Mouse (Mus musculus): Measurements from ENCODE around the gene Rab3b. TPM values are rescaled to one million over a fixed set of nuclear protein-coding genes. Genes with fewer than 3 reads are reported as not detected.

Rab3b gene
- polyA plus RNA-seq, 1 experiment = 1.7 TPM

DNA sequence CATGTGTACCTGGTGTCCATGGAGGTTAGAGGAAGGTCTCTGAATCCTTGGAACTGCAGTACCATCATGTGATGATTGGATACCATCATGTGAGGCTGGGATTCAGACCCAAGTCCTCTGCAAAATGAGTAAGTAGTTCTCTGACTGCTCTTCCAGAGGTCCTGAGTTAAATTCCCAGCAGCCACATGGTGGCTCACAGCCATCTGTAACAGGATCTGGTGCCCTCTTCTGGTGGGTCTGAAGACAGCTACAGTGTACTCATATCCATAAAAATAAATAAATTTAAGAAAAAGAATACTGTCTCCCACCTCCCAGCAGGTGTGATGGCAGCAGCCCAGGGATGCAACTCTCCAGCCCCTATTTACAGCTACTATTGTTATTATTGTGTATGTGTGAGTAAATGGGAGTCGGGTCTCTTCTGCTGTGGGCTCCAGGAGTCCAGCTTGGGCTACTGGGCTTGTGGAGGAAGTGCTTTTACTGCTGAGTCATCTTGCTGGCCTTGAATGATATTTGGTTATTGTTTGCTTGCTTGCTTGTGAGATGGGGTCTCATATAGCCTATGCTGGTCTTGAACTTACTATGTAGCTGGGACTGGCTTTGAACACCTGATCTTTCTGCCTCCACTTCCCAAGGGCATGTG is 108.1 kb downstream of the Rab3b start:
- TF ChIP-seq POLR2A (IDR thresholded peaks at IDR 0.05; ENCODE audit: control insufficient read depth, extremely low read depth, insufficient read depth, low read length, poor library complexity) = no peak
- no peak for TF ChIP-seq CTCF (IDR thresholded peaks at IDR 0.05; ENCODE audit: borderline replicate concordance, control insufficient read depth, extremely low read depth, insufficient read depth, low read length, poor library complexity)
- H3K4me1 ChIP-seq (replicated peaks; ENCODE audit: control insufficient read depth, insufficient read depth, low read length) = peaks cover 2% of the 10 kb centered on the region
- no peak overlapping the region for H3K4me3 ChIP-seq (ENCODE audit: control insufficient read depth, insufficient read depth, low read length)
- no peaks in the 10 kb centered on the region for H3K27me3 ChIP-seq (ENCODE audit: control insufficient read depth, insufficient read depth, low read length)
- 61% methylated on average over 1 of the region's 1 CpGs for WGBS
- no peaks in the 10 kb centered on the region for H3K36me3 ChIP-seq (ENCODE audit: control insufficient read depth, insufficient read depth, low read length)
- H3K27ac ChIP-seq (ENCODE audit: control insufficient read depth, insufficient read depth, low read length) = no peak overlapping the region
- DNase-seq = no peak

DNA sequence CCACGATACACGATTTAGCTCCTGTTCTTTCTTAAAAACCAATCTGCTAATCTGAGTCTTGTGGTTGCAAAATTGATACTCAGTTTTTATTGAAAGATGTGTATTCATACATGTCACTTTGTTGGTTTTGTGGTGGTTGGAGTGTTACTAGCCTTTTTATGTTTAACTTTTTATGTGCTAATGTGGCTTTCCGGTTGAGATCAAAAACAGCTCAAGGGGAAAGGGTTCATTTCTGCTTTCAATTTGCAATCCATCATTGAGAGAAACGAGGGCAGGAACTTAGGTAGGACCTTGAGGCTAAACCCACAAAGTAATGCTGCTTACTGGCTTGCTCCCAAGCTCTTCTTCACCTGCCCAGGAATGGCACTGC is 108.6 kb downstream of the Rab3b start:
- H3K27me3 ChIP-seq (ENCODE audit: control insufficient read depth, insufficient read depth, low read length) = no peaks in the 10 kb centered on the region
- no peaks in the 10 kb centered on the region for H3K36me3 ChIP-seq (ENCODE audit: control insufficient read depth, insufficient read depth, low read length)
- 3% methylated on average over 4 of the region's 4 CpGs for WGBS
- peaks cover 2% of the 10 kb centered on the region for H3K4me1 ChIP-seq (replicated peaks; ENCODE audit: control insufficient read depth, insufficient read depth, low read length)
- TF ChIP-seq POLR2A (IDR thresholded peaks at IDR 0.05; ENCODE audit: control insufficient read depth, extremely low read depth, insufficient read depth, low read length, poor library complexity) (no peak), CTCF (IDR thresholded peaks at IDR 0.05; ENCODE audit: borderline replicate concordance, control insufficient read depth, extremely low read depth, insufficient read depth, low read length, poor library complexity) (no peak)
- no peak overlapping the region for H3K4me3 ChIP-seq (ENCODE audit: control insufficient read depth, insufficient read depth, low read length)
- no peak overlapping the region for H3K27ac ChIP-seq (ENCODE audit: control insufficient read depth, insufficient read depth, low read length)
- DNase-seq = no peak

DNA sequence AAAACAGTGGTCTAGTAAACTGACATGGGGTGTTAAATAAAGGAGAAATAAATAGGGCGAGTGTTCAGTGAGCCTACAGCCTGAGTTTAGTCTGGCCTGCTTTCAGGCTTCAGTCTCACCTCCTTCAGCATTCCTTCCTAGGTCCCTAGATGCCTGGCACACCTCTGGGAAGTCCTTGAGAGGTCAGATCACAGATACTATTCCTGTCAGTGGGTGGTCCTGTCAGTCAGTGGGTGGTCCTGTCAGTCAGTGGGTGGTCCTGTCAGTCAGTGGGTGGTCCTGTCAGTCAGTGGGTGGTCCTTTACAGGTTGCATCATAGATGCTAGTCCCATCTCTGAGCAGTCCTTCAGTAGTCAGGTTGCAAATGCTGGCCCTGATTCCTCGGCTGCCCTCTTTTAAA is 110.6 kb downstream of the Rab3b start:
- Histone ChIP-seq H3K27ac (ENCODE audit: control insufficient read depth, insufficient read depth, low read length) (no peak overlapping the region), H3K27me3 (ENCODE audit: control insufficient read depth, insufficient read depth, low read length) (no peaks in the 10 kb centered on the region), H3K36me3 (ENCODE audit: control insufficient read depth, insufficient read depth, low read length) (no peaks in the 10 kb centered on the region), H3K4me1 (replicated peaks; ENCODE audit: control insufficient read depth, insufficient read depth, low read length) (peaks cover 2% of the 10 kb centered on the region), H3K4me3 (ENCODE audit: control insufficient read depth, insufficient read depth, low read length) (no peak overlapping the region)
- WGBS = 85% methylated on average over 2 of the region's 2 CpGs
- DNase-seq = no peak
- TF ChIP-seq POLR2A (IDR thresholded peaks at IDR 0.05; ENCODE audit: control insufficient read depth, extremely low read depth, insufficient read depth, low read length, poor library complexity) (no peak), CTCF (IDR thresholded peaks at IDR 0.05; ENCODE audit: borderline replicate concordance, control insufficient read depth, extremely low read depth, insufficient read depth, low read length, poor library complexity) (no peak)

DNA sequence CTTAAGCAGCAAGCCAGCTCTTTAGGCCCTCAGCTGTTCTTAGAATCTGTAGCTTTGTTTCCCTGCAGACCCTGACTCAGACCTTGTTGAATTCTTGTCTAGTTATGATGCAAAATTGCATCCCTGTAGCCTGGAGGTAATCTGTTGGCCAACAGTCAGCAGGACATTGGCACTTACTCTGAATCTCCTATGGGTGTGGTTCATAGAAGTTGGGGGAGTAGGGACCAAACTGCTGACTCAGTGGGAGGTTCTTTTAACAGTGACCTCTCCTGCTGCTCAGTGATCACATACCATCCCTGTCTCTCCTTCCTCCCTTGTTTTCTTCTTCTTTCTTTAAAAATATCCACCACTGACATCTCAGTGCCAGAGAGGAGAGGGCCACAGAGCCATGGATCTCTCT is 111.2 kb downstream of the Rab3b start:
- Histone ChIP-seq H3K4me3 (ENCODE audit: control insufficient read depth, insufficient read depth, low read length) (no peak overlapping the region), H3K4me1 (replicated peaks; ENCODE audit: control insufficient read depth, insufficient read depth, low read length) (peaks cover 2% of the 10 kb centered on the region), H3K27me3 (ENCODE audit: control insufficient read depth, insufficient read depth, low read length) (no peaks in the 10 kb centered on the region), H3K27ac (ENCODE audit: control insufficient read depth, insufficient read depth, low read length) (no peak overlapping the region), H3K36me3 (ENCODE audit: control insufficient read depth, insufficient read depth, low read length) (no peaks in the 10 kb centered on the region)
- DNase-seq = no peak
- TF ChIP-seq CTCF (IDR thresholded peaks at IDR 0.05; ENCODE audit: borderline replicate concordance, control insufficient read depth, extremely low read depth, insufficient read depth, low read length, poor library complexity) = no peak
- no peak for TF ChIP-seq POLR2A (IDR thresholded peaks at IDR 0.05; ENCODE audit: control insufficient read depth, extremely low read depth, insufficient read depth, low read length, poor library complexity)

DNA sequence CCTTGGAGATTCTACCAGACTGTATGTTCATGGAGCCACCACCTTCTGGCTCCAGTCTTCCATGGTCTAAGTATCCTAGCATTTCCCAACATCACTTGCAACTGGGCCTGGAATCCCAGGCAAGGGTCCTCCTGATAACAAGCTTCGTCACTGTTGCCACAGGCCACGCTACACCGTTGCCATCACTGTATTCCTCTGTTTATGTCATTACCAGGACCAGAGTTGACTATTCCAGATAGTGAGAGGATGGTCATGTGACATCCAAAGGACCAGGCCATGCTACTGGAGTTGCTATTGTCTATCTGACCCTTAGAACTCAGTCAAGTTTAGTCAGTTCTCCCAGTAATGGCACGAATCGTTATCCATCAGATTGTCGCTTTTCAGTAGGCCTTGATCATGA is 111.7 kb downstream of the Rab3b start:
- TF ChIP-seq POLR2A (IDR thresholded peaks at IDR 0.05; ENCODE audit: control insufficient read depth, extremely low read depth, insufficient read depth, low read length, poor library complexity) (no peak), CTCF (IDR thresholded peaks at IDR 0.05; ENCODE audit: borderline replicate concordance, control insufficient read depth, extremely low read depth, insufficient read depth, low read length, poor library complexity) (no peak)

DNA sequence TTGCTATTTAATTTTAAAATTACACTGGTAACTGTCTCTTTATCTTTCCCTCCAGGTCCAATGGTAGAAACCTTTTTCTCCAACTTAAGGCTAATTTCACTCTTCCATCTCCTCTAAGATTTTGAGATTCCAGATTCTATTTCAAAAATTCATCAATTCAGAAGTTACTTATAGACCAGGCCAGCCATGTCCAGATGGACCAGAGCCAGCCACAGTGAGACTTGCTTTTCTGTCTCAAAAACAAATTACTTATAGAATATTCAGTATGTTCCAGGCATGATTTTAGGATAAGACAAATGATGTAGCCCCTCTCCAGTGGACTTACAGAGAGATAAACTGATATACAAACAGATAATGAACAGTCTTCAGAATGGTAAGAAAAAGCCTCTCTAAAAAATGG is 112.9 kb downstream of the Rab3b start:
- peaks cover 2% of the 10 kb centered on the region for H3K4me1 ChIP-seq (replicated peaks; ENCODE audit: control insufficient read depth, insufficient read depth, low read length)
- H3K36me3 ChIP-seq (ENCODE audit: control insufficient read depth, insufficient read depth, low read length) = no peaks in the 10 kb centered on the region
- TF ChIP-seq POLR2A (IDR thresholded peaks at IDR 0.05; ENCODE audit: control insufficient read depth, extremely low read depth, insufficient read depth, low read length, poor library complexity) = no peak
- TF ChIP-seq CTCF (IDR thresholded peaks at IDR 0.05; ENCODE audit: borderline replicate concordance, control insufficient read depth, extremely low read depth, insufficient read depth, low read length, poor library complexity) = no peak
- no peak overlapping the region for H3K4me3 ChIP-seq (ENCODE audit: control insufficient read depth, insufficient read depth, low read length)
- H3K27ac ChIP-seq (ENCODE audit: control insufficient read depth, insufficient read depth, low read length) = no peak overlapping the region
- no peak for DNase-seq
- H3K27me3 ChIP-seq (ENCODE audit: control insufficient read depth, insufficient read depth, low read length) = no peaks in the 10 kb centered on the region

More for the DNA sequence above, 111.7 kb downstream of the Rab3b start:
- WGBS = 96% methylated on average over 6 of the region's 6 CpGs
- Histone ChIP-seq H3K27ac (ENCODE audit: control insufficient read depth, insufficient read depth, low read length) (no peak overlapping the region), H3K4me1 (replicated peaks; ENCODE audit: control insufficient read depth, insufficient read depth, low read length) (peaks cover 2% of the 10 kb centered on the region), H3K36me3 (ENCODE audit: control insufficient read depth, insufficient read depth, low read length) (no peaks in the 10 kb centered on the region), H3K4me3 (ENCODE audit: control insufficient read depth, insufficient read depth, low read length) (no peak overlapping the region), H3K27me3 (ENCODE audit: control insufficient read depth, insufficient read depth, low read length) (no peaks in the 10 kb centered on the region)
- DNase-seq = no peak

Other genes with a start within 250 kb of the Rab3b start
- gene 3110021N24Rik, start 159.4 kb upstream of the Rab3b start, polyA plus RNA-seq (2012; rRNA removed) = 0.09 TPM in 1 of 2 replicates, not detected in the other
- gene Zfyve9, start 98.3 kb upstream of the Rab3b start, polyA plus RNA-seq (2012; rRNA removed) = 0.73 and 0.84 TPM in 2 replicates
- gene Btf3l4, start 45.4 kb upstream of the Rab3b start, polyA plus RNA-seq (2012; rRNA removed) = 19.3 and 24.3 TPM in 2 replicates
- gene Txndc12, start 44.5 kb upstream of the Rab3b start, polyA plus RNA-seq (2012; rRNA removed) = 14.7 and 15.5 TPM in 2 replicates
- gene Kti12, start 31.3 kb upstream of the Rab3b start, polyA plus RNA-seq (2012; rRNA removed) = 72.6 and 76.0 TPM in 2 replicates
- gene A730015C16Rik, start 30.4 kb upstream of the Rab3b start, polyA plus RNA-seq (2012; rRNA removed) = not detected in 2 replicates
- gene Nrd1, start 121.6 kb downstream of the Rab3b start, polyA plus RNA-seq (2012; rRNA removed) = 46.0 and 57.3 TPM in 2 replicates

Measured in thymus, adult 2 months (tissue).